Mouse (Mus musculus): Measurements from ENCODE around the gene Rgma.

The Rgma gene

DNA sequence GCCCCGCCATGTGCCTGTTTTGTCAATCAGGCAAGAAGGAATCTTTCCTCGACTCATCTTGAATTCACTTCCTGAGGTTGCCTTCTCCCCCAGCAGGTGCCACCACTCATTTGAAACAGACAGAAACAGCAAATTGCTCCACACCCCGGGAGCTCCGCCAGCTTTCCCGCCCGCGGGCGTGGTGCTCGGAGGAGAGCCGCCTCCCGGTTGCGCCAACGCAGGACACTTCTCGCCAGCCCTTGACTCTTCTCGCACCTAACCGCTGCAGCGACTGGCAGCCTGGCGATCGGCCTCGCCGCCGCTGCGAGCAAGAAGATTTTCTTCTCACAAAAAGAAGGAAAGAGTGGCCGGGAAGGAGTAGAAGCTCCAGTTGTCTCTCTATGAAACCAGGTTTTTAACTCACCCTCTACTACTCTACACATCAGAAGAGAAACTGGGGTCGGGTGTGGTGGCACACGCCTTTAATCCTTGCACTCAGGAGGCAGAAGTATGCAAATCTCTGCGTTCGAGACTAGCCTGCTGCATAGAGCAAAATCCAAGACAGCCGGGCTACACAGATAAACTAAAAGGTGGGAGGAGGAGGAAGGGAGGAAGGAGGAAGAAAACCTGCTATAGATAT lies 2.8 kb upstream of the Rgma start:
- no peak for DNase-seq

DNA sequence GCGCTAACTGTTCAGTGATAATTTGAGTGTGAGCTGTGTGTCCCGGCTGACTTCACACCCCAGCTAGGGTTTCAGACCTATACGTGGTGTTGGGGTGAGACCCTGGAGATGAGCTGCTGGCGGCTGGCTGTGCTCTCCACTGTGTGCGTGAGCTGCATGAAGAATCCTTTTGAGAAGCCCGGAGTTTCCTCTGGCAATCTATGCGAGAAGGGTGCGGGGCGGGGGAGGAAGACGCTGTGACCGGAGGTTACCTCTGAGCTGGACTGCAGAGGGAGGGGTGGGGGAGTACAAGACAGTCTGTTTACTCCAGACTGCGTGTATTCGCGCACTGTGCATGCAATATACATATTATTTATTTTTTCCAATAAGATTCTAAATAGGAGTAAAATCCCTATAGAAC lies 582 bp upstream of the Rgma start:
- DNase-seq: no peak

DNA sequence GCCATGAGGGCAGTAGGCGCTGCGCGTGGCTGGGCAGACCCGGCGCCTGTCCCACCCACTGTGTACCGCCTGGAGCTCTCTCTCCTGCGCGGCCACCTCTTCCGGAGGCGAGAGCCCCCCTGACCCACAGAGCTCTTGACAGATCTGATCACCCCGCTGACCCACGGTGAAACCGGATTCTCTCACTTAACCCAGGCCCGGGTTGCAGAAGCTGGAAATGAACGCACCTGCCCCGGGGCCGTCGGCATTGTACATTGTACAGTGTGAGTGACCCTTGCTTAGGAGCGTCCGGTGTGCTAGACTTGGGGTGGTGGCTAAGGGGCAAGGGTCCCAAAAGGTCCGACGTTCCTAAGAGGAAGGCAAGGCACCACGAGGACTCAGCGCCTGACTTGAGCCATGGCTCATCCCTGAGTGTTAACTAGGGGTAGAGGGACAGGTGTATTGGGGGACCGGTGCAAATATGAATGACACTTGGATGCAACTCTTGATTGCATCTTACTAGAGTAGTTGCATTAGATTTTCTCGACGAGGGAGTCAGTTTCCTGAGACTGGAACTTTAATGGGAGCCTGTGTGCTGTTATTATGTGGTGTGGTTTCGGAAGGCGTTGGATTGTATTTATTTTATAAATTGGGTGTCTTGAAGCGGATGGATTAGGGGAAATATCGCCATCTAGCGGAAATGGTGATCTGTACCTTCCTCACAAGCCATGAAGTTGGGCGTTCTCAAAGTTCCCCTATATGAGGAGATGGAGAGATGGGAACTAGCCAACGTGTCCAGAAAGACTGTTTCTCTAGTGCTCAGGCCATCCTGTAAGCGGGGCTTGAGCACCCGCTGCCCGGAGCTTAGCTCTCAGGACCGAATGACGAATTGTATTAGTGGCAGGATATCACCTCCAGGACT lies 1.0 kb downstream of the Rgma start:
- peak; percentile 39 for DNase-seq

DNA sequence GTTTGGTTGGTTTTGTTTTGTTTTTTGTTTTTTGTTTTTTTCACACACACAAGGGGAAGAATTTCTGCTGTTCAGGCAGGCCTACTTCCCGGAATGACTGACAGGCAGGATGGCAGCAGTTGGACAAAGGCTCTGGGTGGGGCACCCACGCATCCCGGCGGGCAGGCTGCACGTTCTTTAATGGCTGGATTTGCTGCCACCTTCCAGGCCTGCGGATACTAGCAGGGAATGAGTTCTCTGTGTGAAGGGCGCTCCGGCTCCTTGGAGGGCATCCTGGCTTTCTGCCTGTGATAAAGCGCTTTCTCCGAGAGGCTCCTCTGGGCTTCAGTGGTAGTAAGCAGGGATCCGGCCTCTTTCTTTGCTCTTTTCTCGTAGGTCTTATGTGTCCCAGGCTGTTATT lies 2.0 kb downstream of the Rgma start:
- no peak for DNase-seq

DNA sequence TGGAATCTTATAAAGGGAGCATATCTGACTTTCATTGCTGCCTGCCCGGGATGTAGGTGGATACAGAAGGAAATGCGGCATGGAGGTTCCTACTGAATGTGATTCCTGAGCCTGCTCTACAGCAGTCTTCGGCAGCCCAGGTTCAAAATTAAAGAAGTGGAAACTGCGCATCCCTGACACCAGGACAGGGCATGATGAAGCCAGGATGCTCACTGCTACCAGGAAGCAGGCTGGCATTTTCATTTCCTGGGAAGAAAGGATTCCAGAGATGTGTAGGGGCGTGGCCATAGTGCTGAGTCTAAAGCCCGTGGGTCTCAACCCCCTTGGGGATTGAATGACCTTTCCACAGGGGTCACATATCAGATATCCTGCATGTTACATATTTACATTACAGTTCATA lies 2.7 kb downstream of the Rgma start:
- no peak for DNase-seq

DNA sequence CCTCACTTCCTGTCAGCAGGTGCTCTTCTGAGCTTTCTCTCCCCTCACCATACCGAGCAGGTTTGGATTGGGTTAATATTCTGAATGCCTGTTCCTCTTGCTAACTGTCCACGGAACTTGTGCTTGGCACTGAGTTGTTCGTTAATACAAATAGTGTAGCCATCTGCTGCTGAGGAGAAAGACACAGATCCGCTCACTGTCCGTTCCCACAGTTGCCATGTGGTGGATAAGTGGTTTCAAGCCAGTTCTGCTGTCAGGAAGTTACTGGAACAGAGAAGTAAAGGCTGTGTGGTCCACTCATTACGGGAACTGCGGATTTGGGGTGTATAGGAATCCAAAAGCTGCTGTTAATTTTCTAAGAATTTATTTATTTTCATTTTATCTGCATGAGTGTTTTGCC lies 7.5 kb downstream of the Rgma start:
- no peak for DNase-seq

DNA sequence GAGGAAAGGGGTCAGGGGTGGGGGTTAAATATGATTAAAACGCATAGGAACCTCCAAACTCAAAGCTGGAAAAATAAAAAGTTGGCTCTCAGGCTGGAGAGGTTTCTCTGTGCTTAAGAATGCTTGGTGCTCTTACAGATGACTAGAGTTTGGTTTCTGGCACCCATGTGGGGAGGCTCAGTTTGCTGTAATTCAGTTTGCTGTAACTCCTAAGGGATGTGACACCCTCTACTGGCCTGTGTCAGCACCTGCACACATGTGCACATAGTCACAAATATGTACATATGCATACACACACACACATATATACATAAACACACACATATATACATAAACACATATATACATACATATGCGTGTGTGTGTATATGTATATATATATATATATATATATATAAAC lies 13.6 kb downstream of the Rgma start:
- DNase-seq: no peak

DNA sequence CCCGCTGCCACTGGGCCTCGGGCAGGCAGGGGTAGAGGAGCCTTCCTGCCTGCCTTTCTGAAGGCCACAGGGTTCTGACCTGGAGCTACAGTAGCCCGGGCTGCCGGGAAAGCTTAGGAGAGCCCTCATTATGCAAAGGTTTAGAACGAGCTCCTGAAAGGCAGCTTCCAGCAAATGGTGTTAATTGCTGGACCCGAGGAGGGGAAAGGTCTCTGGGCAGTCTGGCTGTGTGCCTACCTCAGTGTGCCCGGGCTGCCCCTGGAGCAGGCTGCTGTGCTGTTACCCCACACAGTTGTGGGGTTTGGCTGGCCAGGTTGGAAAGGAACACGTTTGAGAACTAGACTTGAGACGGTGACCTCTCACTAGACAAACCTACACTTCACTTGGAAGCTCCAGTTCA lies 14.1 kb downstream of the Rgma start:
- DNase-seq: no peak

DNA sequence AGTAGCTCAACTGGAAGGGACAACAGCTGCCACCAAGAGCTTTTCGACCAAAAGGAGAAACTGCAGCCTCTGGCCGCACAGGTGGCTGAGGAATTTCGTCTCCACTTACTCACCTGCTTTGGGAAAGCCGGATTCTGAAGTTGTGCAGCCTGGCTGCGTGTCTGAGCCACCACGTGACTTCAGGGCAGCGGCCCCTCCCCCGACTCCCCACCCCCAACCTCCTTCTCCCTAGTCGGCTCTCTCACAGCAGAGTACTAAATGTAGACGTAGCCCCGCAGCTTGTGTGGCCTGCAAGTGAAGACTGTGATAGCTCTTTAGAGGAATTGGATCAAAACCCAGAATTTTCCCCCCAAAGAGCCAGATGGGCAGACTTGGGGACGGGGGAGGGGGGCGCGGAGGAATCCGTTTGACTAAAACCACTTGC lies 14.6 kb downstream of the Rgma start:
- no peak for DNase-seq

DNA sequence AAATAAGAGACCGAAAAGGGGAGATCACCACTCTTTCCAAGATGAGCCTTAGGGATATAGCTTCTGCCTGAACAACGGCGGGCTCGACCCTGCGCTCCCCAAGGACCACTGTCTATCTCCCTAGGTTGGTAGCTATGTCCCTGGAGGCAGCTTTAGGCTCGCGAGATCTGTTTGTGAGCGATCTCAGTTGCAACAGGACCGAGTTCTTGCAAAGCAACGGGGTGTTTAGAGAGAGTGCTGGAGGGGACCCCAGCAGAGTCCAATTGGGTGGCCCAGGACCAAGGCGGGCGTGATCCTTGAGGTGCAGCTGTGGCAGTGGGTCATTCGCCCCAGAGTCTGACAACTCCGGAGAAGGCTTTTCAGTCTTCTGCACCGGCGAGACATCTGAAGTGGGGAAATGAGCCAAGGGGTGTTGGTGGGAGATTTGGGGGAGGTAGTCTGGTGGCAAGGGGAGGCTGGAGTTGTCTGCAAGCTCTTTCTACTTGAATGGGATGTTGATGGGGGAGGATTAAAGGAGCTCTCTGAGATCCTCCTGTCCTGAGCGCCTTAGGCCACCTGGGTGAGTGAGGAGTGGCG lies 15.2 kb downstream of the Rgma start:
- DNase-seq: no peak

DNA sequence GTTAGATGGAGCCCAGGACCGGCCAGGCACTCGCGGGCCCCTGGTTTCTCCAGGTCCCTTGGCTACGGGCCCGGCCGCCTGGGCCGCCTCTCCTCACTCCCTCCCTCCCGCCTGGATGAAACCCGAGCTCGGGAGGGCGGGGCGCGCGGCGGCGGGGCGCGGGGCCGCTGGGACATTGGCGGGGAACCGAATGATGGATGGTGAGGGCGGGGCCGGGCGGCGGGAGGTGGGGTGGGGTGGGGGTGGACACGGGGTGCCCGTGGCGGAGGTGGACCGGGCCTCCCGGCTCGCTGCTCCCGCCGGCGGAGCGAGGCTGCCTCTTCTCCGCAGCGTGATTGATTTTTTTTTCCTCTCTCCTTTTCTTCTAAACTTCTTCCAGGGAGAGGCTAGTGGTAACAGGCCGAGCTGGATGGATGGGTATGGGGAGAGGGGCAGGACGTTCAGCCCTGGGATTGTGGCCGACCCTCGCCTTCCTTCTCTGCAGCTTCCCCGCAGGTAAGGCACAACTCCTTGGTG lies 15.8 kb downstream of the Rgma start:
- DNase-seq: peak; percentile 22

DNA sequence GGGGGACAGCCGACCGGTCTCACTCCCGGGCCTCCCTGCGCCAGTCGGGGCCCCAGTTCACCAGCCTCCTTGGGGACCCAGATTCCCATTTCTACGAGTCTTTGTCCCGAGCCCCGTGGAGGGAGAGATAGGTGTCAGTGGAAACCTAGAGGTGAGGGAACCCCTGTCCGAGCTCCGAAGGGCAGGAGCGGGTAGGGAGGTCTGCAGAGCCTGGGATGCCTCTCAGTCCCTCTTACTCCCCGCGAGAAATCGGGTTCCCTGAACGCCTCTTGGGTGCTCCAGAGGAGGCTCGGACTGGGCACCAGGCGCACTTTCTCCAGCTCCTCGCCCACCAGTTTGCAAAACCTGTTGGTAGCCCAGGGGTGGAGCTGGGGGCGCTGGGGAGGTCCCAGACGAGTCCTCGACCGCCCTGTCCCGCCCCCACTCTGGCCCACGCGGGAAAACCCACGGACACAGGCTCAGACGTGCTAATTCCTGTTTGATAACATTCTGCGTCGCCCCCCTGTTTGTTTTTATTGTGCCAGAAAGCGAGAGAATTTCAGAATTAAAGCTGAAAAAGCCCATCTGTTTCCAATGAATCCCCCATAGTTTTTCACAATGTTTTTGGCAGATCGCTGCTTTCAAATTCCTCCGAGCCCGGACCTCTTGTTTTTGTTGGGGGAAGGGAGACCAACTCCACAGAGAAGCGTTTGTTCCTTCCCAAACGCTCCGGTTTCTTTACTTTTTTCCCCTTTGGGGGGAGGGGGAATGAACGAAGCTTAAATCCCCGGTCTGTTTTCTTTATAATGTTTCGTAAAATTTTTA lies 16.4 kb downstream of the Rgma start:
- no peak for DNase-seq

DNA sequence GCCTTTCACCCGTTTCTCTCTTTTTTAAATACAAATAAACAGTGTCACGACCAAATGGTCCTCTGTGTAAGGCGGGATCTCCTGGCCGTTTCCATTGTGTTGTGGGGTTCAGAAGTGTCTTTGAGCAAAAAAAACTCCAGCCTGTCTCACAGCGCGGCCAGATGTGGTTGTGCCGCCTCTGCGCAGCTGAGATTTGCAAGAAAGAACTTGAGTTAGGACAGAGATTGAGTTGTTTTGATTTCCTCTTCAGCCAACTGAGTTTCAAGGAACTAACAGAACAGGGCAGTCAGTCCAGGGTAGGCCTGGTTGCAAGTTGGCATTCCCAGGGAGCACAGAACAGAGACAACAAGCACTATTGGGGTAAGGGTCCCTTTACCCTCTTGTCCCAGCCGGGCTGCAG lies 17.1 kb downstream of the Rgma start:
- DNase-seq: no peak

DNA sequence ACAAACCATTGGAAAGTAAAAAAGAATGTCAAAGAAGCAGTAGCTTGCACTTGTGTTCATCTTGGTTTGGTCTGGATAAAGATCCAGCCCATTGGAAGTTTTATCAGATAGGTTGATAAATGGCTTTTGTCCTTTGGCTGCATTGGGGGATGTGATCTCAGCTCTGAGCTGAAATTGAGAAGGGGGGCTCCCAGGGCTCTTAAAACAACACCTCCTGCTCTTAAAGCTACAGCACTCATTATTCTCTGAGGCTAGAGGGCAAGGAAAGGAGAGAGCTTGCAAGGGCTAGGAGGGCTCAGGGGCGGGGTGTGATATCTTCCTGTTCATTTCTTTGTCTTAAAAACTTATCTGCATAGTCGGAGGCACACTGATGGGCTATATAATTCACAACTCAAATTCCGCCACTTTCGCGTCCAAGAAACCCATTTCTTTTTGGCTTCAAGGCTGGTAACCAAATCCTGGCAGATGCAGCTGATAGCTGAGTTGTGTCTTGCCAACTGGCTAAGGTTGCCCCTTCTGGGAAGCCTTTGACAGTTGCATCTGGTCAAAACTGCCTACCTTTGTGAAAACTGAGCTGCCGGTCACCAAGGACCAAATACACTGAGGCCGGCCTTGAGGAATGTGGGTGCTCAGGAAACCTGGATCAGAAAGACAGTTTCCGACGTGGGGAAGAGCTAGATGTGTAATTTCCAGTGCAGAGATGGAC lies 18.2 kb downstream of the Rgma start:
- no peak for DNase-seq

DNA sequence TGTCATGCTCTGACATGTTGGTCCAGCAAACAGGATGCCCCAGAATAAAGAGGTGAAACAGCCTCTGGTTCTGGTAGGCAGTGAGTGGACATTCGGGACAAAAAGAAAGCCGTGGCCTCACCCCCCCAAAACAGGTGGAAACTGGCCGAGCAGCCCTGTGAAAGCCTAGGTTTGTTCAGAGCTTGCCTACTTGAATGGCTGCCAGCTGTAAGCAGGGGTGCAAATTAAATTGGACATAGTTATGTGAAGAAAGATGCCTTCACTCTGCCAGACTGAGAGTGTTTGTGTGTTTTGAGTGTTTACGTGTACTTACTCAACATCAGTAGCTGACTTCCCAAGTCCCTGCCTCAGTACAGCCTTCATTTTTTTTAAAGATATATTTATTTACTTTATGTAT lies 18.7 kb downstream of the Rgma start:
- no peak for DNase-seq

DNA sequence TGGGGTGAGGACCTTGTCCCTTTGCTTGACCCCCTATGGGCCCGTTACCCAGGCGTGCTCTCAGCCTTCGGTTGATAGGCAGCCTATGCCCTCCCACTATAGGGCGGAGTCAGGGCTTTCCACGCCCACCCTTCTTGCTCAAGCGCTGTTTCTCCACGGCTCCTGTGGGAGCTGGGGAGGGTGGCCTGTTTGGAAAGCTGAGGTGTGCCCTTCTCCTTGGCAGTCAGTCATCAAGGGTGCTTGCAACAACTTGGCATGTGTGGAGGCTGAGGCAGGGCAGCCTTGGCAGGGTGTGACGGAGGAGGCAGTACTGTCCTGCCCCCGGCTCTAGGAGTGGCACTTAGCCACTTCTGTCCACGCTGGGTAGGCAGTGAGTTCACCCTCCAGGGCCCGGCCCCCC lies 23.0 kb downstream of the Rgma start:
- DNase-seq: peak; percentile 44

DNA sequence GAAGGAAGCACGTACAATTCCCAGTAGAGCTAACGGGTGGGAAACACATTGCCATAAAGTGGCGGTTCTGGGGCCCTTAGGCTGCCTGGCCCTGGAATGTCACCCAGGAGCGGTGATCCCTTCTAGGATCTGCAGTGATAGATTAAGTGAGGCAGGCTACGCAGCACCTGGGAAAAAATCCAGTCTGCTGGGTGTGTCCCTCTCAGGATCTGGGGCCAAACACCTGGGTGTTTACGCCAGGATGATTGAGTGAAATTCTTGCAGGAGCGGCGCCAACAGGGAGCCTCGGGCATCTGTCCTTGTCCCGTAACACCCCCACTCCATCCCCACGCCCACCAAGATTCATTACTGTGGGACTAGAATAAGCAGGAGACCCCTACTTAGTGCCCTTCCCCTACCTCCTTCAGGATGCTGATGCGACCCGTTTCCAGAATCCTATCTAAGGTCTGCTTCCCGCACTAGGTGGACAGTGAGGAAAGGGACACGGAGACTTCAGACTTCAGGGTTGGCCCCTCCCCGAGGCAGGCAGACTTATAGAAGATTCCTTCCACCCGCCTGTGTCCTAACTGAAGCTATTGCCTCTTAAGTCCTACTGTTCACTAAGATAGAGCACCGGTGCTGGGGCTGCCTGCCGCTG lies 23.6 kb downstream of the Rgma start:
- DNase-seq: no peak

DNA sequence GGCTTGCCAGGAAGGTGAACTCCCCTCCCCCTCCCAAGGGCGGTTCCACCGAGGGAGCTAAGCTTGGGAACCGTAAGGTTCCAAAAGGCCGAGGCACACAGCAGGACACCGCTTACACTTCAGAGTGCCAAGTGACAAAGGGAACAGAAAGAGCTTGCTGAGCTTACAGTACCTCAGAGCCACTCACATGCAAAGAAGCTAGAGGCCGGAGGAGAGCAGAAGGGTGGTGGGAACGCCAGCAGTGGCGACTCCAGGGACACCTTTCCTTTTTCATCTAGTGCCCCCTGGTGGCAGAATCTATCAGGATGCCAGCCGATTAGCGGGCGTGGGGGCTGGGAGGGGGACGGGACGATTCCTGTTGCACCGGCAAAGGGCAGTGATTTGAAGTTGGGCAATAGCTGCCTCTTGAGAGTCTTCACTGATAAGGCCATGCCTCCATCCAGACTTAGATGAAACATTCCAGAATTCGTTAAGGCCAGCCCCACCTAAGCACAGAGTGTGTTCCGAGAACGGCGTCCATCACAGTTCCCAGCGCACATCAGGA lies 24.3 kb downstream of the Rgma start:
- DNase-seq: peak; percentile 78

DNA sequence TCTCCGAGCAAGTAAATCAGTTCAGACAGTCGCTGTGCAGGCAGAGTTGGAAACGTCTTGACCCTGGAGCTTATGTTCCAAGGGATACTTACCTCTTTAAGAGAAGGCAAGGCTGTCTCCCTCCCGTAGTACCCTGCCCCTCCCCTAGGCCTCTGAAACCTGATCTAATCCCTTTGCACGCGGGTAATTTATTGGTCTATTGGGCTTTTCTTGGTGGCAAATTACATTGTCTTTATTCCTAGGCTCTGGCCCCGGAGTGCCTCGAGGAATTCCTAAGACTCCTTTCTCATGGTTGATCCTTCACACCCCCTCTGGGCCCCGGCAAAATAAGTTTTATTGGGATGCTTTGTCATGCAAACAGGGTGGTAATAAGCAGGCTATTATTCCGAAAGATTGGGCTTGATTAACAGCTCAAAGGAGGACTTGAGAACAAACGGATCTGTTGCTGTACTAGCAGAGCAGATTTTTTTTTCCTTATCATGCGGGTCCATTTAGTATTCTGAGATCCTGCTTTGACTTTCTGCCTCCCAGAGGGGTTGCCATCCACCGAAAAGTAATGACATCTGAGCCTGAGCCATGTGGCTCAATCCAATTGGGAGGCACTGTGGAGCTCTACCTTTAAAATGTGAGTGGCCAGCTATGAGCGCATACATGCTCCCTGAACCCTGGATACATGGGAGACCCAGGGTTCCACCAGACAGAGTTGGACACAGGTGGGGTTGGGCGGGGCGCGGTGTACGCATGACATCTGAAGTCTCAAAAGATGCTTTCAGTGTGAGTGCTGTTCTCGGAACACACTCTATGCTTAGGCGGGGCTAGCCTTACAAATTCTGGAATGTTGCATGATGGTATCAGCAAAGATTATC lies 25.0 kb downstream of the Rgma start:
- no peak for DNase-seq

DNA sequence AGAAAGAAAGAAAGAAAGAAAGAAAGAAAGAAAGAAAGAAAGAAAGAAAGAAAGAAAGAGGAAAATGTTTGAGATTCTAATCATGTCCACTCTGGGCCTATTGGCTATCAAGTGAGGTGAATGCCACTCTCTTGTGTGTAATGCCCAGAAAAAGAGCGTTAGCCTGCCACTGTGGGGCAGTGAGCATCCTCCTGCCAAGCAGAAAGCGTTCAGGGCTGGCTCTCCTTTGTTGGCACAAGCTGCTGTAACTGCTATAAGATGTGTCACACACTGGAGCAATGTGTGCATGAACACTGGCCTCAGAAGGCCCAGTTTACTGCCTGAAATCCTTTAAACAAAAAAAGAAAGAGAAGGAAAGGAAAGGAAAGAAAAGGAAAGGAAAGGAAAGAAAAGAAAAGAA lies 26.8 kb downstream of the Rgma start:
- DNase-seq: no peak

DNA sequence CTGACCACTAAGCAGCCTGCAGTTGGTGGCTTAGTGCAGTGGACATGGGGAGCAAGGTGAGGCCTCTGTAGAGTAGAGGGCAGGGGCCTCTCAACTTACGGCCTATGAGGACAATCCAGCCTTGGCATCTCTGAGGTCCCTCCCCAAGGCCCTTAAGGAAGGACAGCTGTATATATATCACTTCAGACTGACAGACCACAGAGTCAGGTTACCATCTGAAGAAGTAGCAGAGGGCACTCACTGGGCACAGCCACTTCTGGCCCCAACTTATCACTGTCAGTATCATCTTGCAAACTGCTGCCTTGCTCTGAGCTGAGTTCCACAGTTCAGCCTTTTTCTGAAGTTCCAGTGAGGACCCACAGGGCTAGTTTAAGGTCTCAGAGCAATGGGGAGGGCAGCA lies 27.4 kb downstream of the Rgma start:
- DNase-seq: no peak

All from thymus, postnatal 4 days (tissue).